Mouse (Mus musculus) telencephalon, adult 2 months (tissue): Measurements from ENCODE around the gene Dhx16.

Experiments used
- DNase-seq: peaks from one replicate; pipeline ENCODE4 v3.0.0-alpha.2; 2011; ENCODE audit warnings: low read depth, low spot score

Gene Dhx16

DNA sequence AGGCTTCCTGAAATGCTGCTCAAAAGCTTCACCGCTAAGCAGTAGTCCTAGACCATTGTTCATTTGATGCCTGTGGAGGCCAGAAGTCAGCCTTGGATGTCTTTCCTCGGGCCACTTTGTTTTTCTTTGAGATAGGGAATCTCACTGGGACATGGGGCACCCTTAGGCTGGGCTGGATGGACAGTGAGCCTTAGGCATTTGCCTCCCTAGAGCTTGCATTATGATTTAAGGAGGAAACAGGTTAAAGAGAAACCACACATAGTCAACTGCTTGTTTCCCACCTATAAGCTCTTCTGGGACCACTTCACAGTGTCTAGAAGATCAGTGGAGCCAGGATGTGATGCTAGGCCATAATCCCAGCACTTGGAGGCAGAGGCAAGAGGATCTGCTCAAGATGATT, 19.8 kb upstream of the Dhx16 start:
- DNase-seq: no peak

DNA sequence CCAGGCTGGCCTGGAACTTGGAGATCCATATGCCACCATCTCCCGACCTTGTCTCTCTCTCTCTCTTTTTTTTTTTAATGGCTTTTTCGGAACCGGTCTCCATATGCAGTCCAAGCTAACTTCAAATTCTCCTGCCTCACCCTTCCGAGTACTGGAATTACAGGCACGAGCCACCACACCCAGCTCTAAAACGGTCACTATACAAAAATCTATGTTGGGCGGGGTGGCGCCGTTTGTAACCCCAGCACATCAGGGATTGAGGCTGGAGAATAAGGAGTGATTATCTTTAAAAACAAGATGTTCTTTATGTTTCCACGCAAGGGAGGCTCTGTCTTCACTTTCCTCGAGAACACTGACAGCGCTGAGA, 18.8 kb upstream of the Dhx16 start:
- no peak for DNase-seq

DNA sequence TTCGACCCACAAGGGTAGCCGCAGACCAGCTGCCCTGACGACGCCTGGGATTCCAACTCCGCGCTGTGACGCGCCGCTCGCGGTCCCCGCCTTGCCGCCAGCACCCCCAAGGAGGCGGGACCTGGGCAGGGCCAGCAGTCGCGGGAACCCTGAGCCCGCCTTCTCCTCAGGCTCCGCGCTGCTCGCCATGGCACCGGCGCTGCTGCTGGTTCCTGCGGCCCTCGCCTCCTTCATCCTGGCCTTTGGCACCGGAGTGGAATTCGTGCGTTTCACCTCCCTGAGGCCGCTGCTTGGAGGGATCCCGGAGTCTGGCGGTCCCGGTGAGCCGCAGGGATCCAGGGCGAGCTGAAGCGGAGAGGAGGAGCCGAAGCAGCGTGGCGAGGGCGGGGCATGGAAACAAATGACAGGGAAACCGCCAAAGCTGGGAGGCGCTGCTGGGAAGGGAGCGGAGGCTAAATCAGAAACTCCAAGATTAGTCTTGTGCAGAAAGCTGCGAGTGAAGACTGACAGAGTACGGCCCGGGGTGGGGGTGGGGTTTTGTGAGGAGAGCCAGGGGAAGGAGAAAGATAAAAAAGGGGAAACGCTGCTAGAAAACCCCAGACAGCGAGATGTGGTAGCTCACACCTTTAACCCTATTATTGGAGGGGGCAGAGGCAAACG, 18.3 kb upstream of the Dhx16 start, which contains the start of gene Nrm:
Gene Nrm (plus strand): TSS at position 121 of the 660 bp plus-strand sequence.
- peak; percentile 74 for DNase-seq

GRCm38 (mm10) chr17:35864832-35865353, 14.7 kb upstream of the Dhx16 start:
- DNase-seq: no peak

- no peak for DNase-seq
Observed at GRCm38 (mm10) chr17:35865481-35866280, 13.9 kb upstream of the Dhx16 start, which contains the start of gene Ppp1r18. Ppp1r18 (plus strand) TSS chr17:35865593.

DNA sequence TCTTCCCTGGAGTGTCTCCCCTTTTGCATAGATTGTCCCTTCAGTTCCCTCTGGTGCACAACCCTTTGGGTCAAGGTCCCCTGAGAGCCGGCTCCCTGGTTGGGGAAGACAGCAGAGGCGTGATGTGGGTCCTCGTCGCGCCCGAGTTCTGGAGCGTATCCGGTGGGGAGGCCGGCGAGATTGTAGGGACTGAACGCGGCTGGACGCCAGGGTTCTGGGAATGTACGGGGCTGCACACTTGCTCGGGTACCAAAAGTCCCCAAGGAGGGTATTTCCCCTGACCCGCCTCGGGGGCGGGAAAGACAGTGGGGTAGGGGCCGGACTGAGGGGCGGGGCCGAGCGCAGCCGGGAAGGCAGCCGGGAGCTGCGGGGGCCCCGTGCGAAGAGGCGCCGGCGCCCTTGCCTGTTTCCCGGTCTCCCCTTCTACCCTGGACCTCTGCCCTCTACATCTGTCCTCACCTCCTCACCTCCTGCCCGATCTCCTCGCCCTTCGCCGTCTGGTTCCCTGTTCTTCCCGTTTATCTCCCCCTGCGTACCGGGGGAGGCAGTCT, 13.3 kb upstream of the Dhx16 start:
- no peak for DNase-seq

GRCm38 (mm10) chr17:35866911-35867890, 12.4 kb upstream of the Dhx16 start:
- no peak for DNase-seq

GRCm38 (mm10) chr17:35868165-35868820, 11.3 kb upstream of the Dhx16 start:
- DNase-seq: no peak

DNA sequence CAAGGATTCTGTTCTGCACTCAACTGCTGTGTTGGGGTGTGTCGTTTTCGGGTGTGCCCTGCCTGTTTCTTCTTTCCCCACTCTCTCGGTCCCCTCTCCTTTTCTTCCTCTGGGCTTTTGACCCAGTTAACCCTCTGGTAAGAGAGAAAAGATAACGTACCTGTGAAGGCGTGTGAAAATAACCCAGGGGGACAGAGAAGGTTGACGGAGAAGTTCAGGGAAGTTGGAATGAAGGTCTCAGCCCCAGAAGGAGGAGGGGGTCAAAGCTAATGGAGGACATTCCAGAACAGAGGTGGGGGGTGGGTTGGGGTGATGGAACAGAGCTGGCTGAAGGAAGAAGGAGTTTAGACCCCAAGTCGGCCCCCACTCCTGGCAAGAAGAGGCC, 10.7 kb upstream of the Dhx16 start:
- no peak for DNase-seq

GRCm38 (mm10) chr17:35869346-35870067, 10.1 kb upstream of the Dhx16 start:
- DNase-seq: no peak

DNA sequence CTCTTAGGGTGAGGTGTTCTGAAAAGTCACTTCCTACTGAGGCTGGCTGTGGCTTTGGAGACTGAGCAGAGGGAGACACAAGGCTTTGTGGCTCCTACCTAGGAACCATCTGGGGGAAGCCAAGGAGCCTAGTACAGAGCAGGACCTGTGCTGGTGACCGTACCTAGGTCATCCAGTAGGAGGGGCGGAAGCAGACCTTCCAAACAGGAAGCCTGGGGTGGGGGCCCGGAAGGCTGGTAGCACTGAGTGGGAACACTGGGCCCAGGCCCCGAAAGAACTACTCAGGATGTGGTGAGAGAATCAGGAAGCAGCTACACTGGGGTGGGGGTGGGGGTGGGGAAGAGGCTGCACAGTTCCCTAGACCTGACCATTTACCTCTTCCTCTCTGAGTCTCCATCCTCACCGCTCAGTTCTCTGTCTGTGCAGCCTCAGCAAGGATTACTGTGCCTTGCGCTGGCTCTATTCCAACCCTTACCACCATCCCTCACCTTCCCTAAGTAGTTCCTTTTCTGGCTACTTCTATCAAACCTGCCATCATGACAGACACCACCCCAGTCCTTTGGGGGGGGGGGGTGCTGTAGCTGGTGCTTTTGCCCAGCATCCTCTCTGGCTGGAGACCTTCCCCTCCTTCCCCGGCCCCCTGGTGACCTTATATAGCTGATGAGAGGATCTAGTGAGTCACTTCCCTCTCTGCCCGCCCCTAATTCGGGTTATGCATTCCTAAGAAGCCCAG, 9.3 kb upstream of the Dhx16 start:
- DNase-seq: no peak

- no peak for DNase-seq
Observed at GRCm38 (mm10) chr17:35870884-35871696, 8.5 kb upstream of the Dhx16 start.

DNA sequence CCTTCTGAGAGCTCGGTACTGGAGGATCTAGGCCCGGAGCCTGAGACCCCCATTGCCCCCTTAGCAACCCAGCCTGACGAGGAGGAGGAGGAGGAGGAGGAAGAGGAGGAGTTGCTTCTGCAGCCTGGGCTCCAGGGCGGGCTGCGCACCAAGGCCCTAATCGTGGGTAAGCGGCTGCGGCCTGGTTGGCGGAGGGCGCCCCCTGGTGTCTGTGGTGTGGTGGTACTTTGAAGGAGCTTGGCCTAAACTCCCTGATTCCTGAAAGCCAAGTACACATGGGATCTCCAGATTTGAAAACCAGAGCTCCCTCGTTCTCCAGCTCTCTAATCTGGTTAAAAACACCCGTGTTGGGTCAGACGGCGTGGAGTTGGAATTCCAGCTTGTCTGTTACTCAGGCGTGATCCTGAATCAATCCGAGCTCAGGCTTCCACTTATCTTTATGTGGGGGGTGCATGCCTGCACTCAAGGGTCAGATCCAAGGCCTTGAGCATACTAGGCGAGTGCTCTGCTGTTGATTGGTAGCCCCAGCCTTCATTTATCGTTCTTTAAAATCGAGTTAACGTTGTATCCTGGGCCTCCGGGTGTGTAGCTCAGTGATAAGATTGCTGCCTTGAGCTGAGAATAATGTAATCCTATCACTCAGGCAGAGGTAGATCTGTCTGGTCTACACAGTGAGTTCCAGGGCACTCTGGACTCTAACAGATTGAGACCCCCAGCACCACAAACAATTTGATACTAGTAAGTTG, 5.7 kb upstream of the Dhx16 start:
- peak; percentile 55 for DNase-seq

- peak; percentile 46 for DNase-seq
Observed at GRCm38 (mm10) chr17:35874721-35875120, 4.9 kb upstream of the Dhx16 start.

DNA sequence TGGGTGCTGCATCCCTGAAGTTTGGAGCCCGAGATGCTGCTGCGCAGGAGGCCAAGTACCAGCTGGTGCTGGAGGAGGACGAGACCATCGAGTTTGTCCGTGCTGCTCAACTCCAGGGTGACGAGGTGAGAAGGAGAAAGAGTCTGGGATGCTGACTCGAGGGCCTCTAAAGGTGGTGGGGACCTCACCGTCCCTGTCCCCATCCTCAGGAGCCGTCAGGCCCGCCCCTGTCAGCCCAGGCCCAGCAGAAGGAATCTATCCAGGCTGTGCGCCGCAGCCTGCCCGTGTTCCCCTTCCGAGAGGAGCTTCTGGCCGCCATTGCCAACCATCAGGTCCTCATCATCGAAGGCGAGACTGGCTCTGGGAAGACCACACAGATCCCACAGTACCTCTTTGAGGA, 3.3 kb downstream of the Dhx16 start:
- no peak for DNase-seq

- DNase-seq: no peak
Observed at GRCm38 (mm10) chr17:35883777-35884176, 4.2 kb downstream of the Dhx16 start.

- DNase-seq: no peak
Observed at GRCm38 (mm10) chr17:35887725-35888124, 8.1 kb downstream of the Dhx16 start.
